Mouse (Mus musculus): ENCODE data around the gene Arcn1. TPM values are rescaled to one million over a fixed set of nuclear protein-coding genes. Genes with fewer than 3 reads are reported as not detected.
A peak's percentile ranks its signal among the peaks of the same experiment; 100 is the strongest.

Gene Arcn1
- polyA plus RNA-seq, 2 experiments = 33.5 to 84.1 TPM

GRCm38 (mm10) chr9:44732921-44733530, 34.6 kb downstream of the Arcn1 start:
- Histone ChIP-seq H3K27ac (no peak overlapping the region), H3K27me3 (ENCODE audit: control insufficient read depth, insufficient read depth, low read length) (peaks cover 29% of the 10 kb centered on the region), H3K4me2 (ENCODE audit: low read depth) (no peak overlapping the region; the same call in 1 of the 2 replicates), H3K36me3 (replicated peaks; ENCODE audit: control insufficient read depth, insufficient read depth, low read depth) (no peaks in the 10 kb centered on the region), H3K4me1 (replicated peaks; ENCODE audit: control insufficient read depth in 2 of 2, insufficient read depth in 2 of 2, low read length in 1 of 2) (peaks cover 6 to 11% of the 10 kb centered on the region in 2 experiments; a peak in 3 of 4 replicates), H3K4me3 (ENCODE audit: insufficient read depth in 1 of 2, low read depth in 2 of 2, low read length in 2 of 2) (no peak overlapping the region), H3K9ac (replicated peaks) (no peak overlapping the region), H3K9me3 (ENCODE audit: control insufficient read depth, low read length) (no peaks in the 10 kb centered on the region)
- DNase-seq (ENCODE audit: low read depth in 3 of 3, low spot score in 3 of 3) (no peak), ATAC-seq (ENCODE audit: insufficient read depth) (no peak)
- TF ChIP-seq EP300 (IDR thresholded peaks at IDR 0.05; ENCODE audit: low read depth) (no peak), CTCF (IDR thresholded peaks at IDR 0.05; ENCODE audit: low read depth) (no peak)
- 22% methylated on average over 12 of the region's 12 CpGs for WGBS (ENCODE audit: insufficient replicate concordance)

- H3K36me3 ChIP-seq (replicated peaks; ENCODE audit: control insufficient read depth, insufficient read depth, low read depth) = no peaks in the 10 kb centered on the region
- H3K27me3 ChIP-seq (ENCODE audit: control insufficient read depth, insufficient read depth, low read length) = peaks cover 29% of the 10 kb centered on the region
- TF ChIP-seq CTCF (IDR thresholded peaks at IDR 0.05; ENCODE audit: low read depth) (no peak), EP300 (IDR thresholded peaks at IDR 0.05; ENCODE audit: low read depth) (no peak)
- ATAC-seq (ENCODE audit: insufficient read depth) (peak; percentile 28; the same call in 1 of the 2 replicates), DNase-seq (ENCODE audit: low read depth in 3 of 3, low spot score in 3 of 3) (no peak)
- no peaks in the 10 kb centered on the region for H3K9me3 ChIP-seq (ENCODE audit: control insufficient read depth, low read length)
- no peak overlapping the region for H3K27ac ChIP-seq
- H3K4me1 ChIP-seq (replicated peaks; ENCODE audit: control insufficient read depth in 2 of 2, insufficient read depth in 2 of 2, low read length in 1 of 2) = peaks cover 6 to 11% of the 10 kb centered on the region in 2 experiments; a peak in 3 of 4 replicates
- no peak overlapping the region for H3K4me2 ChIP-seq (ENCODE audit: low read depth)
- 6% methylated on average over 5 of the region's 5 CpGs for WGBS (ENCODE audit: insufficient replicate concordance)
- H3K4me3 ChIP-seq (ENCODE audit: insufficient read depth in 1 of 2, low read depth in 2 of 2, low read length in 2 of 2) = no peak overlapping the region
- H3K9ac ChIP-seq (replicated peaks) = no peak overlapping the region
These were observed 35.5 kb downstream of the Arcn1 start for GRCm38 (mm10) chr9:44732130-44732549.

GRCm38 (mm10) chr9:44727441-44727840, 40.2 kb downstream of the Arcn1 start:
- 54% methylated on average over 5 of the region's 5 CpGs for WGBS (ENCODE audit: insufficient replicate concordance)
- Histone ChIP-seq H3K4me2 (ENCODE audit: low read depth) (no peak overlapping the region), H3K9me3 (ENCODE audit: control insufficient read depth, low read length) (no peaks in the 10 kb centered on the region), H3K4me1 (replicated peaks; ENCODE audit: control insufficient read depth in 2 of 2, insufficient read depth in 2 of 2, low read length in 1 of 2) (peaks cover 4 to 6% of the 10 kb centered on the region in 2 experiments; a peak in 3 of 4 replicates), H3K36me3 (replicated peaks; ENCODE audit: control insufficient read depth, insufficient read depth, low read depth) (no peaks in the 10 kb centered on the region), H3K4me3 (ENCODE audit: insufficient read depth in 1 of 2, low read depth in 2 of 2, low read length in 2 of 2) (no peak overlapping the region), H3K27ac (no peak overlapping the region), H3K27me3 (ENCODE audit: control insufficient read depth, insufficient read depth, low read length) (no peaks in the 10 kb centered on the region), H3K9ac (replicated peaks) (no peak overlapping the region)
- DNase-seq (ENCODE audit: low read depth in 3 of 3, low spot score in 3 of 3) (no peak), ATAC-seq (ENCODE audit: insufficient read depth) (no peak)
- TF ChIP-seq CTCF (IDR thresholded peaks at IDR 0.05; ENCODE audit: low read depth) (no peak), EP300 (IDR thresholded peaks at IDR 0.05; ENCODE audit: low read depth) (no peak)

- Histone ChIP-seq H3K27me3 (ENCODE audit: control insufficient read depth, insufficient read depth, low read length) (no peaks in the 10 kb centered on the region), H3K9me3 (ENCODE audit: control insufficient read depth, low read length) (no peaks in the 10 kb centered on the region), H3K9ac (replicated peaks) (no peak overlapping the region), H3K4me3 (ENCODE audit: insufficient read depth in 1 of 2, low read depth in 2 of 2, low read length in 2 of 2) (no peak overlapping the region), H3K27ac (no peak overlapping the region), H3K36me3 (replicated peaks; ENCODE audit: control insufficient read depth, insufficient read depth, low read depth) (no peaks in the 10 kb centered on the region), H3K4me2 (ENCODE audit: low read depth) (no peak overlapping the region), H3K4me1 (replicated peaks; ENCODE audit: control insufficient read depth in 2 of 2, insufficient read depth in 2 of 2, low read length in 1 of 2) (peaks cover under 1 to 3% of the 10 kb centered on the region in 2 experiments; a peak in 3 of 4 replicates)
- TF ChIP-seq EP300 (IDR thresholded peaks at IDR 0.05; ENCODE audit: low read depth) = no peak
- ATAC-seq (ENCODE audit: insufficient read depth) (no peak), DNase-seq (ENCODE audit: low read depth in 3 of 3, low spot score in 3 of 3) (no peak)
- 50% methylated on average over 10 of the region's 10 CpGs for WGBS (ENCODE audit: insufficient replicate concordance)
These were observed 41.1 kb downstream of the Arcn1 start for GRCm38 (mm10) chr9:44726431-44727146.

- WGBS (ENCODE audit: insufficient replicate concordance) = 51% methylated on average over 2 of the region's 2 CpGs
- Histone ChIP-seq H3K4me3 (ENCODE audit: insufficient read depth in 1 of 2, low read depth in 2 of 2, low read length in 2 of 2) (no peak overlapping the region), H3K4me2 (ENCODE audit: low read depth) (no peak overlapping the region), H3K9ac (replicated peaks) (no peak overlapping the region), H3K27me3 (ENCODE audit: control insufficient read depth, insufficient read depth, low read length) (no peaks in the 10 kb centered on the region), H3K4me1 (replicated peaks; ENCODE audit: control insufficient read depth in 2 of 2, insufficient read depth in 2 of 2, low read length in 1 of 2) (peaks cover 3 to 13% of the 10 kb centered on the region in 2 experiments), H3K36me3 (replicated peaks; ENCODE audit: control insufficient read depth, insufficient read depth, low read depth) (no peaks in the 10 kb centered on the region), H3K27ac (no peak overlapping the region), H3K9me3 (ENCODE audit: control insufficient read depth, low read length) (no peaks in the 10 kb centered on the region)
- ATAC-seq (ENCODE audit: insufficient read depth) (no peak), DNase-seq (ENCODE audit: low read depth in 3 of 3, low spot score in 3 of 3) (no peak)
- no peak for TF ChIP-seq EP300 (IDR thresholded peaks at IDR 0.05; ENCODE audit: low read depth)
- TF ChIP-seq CTCF (IDR thresholded peaks at IDR 0.05; ENCODE audit: low read depth) = no peak
These were observed 43.0 kb downstream of the Arcn1 start for GRCm38 (mm10) chr9:44724665-44725064.

All from liver, embryonic 14.5 days (tissue).